Mouse (Mus musculus): ENCODE measurements around the gene Ckap2.
"Not testable (repeated sequence)": the region's sequence is repeated elsewhere in the genome, so short reads cannot be mapped to it uniquely, and the experiment has no call there.

The Ckap2 gene

GRCm38 (mm10) chr8:22148367-22148740 lies 37.3 kb downstream of the Ckap2 start:
- no peak for DNase-seq (ENCODE audit: low spot score)

- DNase-seq (ENCODE audit: low spot score), result no peak
Observed at GRCm38 (mm10) chr8:22147706-22148366, 37.8 kb downstream of the Ckap2 start.

GRCm38 (mm10) chr8:22145831-22146230 lies 39.8 kb downstream of the Ckap2 start:
- DNase-seq (ENCODE audit: low spot score), result no peak

GRCm38 (mm10) chr8:22143764-22144491 lies 41.7 kb downstream of the Ckap2 start:
- DNase-seq (ENCODE audit: low spot score), result no peak

GRCm38 (mm10) chr8:22142592-22142991 lies 43.0 kb downstream of the Ckap2 start:
- no peak for DNase-seq (ENCODE audit: low spot score)

GRCm38 (mm10) chr8:22141836-22142385 lies 43.7 kb downstream of the Ckap2 start:
- DNase-seq (ENCODE audit: low spot score), result no peak

GRCm38 (mm10) chr8:22136462-22136861 lies 49.2 kb downstream of the Ckap2 start:
- DNase-seq (ENCODE audit: low spot score), result not testable (repeated sequence)

GRCm38 (mm10) chr8:22134750-22135135 lies 50.9 kb downstream of the Ckap2 start:
- DNase-seq (ENCODE audit: low spot score), result no peak

GRCm38 (mm10) chr8:22134078-22134749 lies 51.4 kb downstream of the Ckap2 start:
- no peak for DNase-seq (ENCODE audit: low spot score)

- no peak for DNase-seq (ENCODE audit: low spot score)
Observed at GRCm38 (mm10) chr8:22132062-22132461, 53.6 kb downstream of the Ckap2 start.

- peak; percentile 41 for DNase-seq (ENCODE audit: low spot score)
Observed at GRCm38 (mm10) chr8:22124220-22125152, 61.1 kb downstream of the Ckap2 start, which contains the start of gene Nek5. TSS of gene Nek5 (minus strand) at chr8:22125053.

Measured in ovary, postnatal 36 days (tissue).